Mouse (Mus musculus) inflammation-experienced regulatory T-cells, adult 6 months (primary cell): ENCODE data around the gene Dynll1. TPM values are rescaled to one million over a fixed set of nuclear protein-coding genes. Genes with fewer than 3 reads are reported as not detected.
A peak's percentile ranks its signal among the peaks of the same experiment; 100 is the strongest.

ENCODE experiments used
- ATAC-seq: one replicate; pipeline ENCODE4 v1.8.0; 2017
- polyA plus RNA-seq, 3 experiments: library from polyadenylated mRNA; unstranded; fragments of 100-300 nt; shearing (Covaris generic); gene quantifications; one replicate each; pipeline ENCODE4 v1.2.1; 2017

The Dynll1 gene
- 100 to 1,000 TPM; 360 to 571 (median 381) TPM for polyA plus RNA-seq

DNA sequence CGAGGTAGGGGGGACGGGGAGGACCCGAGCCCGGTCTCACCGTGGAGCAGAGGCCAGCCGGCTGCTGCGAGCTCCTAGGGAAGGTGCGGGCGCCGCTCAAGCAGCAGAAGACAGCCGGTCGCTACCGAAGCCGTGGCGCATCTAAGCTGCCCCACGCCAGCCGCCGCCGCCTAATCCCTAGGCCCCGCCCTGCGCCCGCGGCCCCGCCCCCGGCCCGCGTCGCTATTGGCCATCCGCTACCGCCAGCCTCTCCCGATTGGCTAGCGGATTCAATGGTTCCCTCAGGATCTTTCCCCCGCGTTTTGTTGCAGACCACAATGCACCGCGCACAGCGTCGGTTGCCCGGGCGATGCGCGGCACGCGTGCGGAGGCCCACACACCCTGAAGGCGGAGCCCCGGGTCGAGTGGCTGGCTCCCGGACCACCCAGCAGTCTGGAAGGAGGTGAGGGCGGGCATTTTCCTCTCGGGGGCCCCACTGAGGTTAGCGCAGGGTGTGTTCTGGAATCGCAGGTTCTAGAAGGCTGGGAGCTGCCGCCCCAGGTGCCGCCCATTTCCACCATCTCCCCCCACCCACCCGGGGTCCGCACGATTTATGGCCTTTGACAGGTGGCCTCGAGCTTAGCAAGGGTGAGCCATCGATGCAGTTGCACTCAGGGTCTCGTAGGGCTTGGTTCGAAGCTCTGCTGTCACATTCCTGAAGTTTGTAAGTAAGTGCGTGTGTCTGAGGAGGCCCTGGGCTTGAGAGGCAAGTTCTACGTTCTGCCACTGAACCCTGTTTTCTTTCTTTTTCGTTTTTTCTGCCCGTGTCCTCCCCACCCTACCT lies at the start of gene Dynll1:
Gene Dynll1, minus strand, starts transcription at position 208 of the 823 bp plus-strand sequence.
- ATAC-seq: peak; percentile 96

DNA sequence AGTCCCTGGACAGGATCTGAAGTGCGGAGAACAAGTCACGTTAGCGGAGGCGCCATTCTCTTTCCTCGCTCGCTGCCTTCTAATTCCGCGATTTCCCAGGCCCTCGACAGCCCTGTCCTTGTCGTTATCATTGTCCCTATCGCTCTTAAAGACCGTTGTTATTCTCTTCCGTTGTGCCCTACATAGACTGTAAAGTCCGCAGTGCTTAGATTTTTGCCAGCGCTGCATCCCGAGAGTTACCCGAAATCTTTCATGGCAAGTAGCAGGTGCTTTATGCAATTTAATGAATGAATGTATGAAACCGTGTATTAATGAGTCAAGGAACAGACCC lies 48.4 kb upstream of the Dynll1 start:
- ATAC-seq: peak; percentile 35

DNA sequence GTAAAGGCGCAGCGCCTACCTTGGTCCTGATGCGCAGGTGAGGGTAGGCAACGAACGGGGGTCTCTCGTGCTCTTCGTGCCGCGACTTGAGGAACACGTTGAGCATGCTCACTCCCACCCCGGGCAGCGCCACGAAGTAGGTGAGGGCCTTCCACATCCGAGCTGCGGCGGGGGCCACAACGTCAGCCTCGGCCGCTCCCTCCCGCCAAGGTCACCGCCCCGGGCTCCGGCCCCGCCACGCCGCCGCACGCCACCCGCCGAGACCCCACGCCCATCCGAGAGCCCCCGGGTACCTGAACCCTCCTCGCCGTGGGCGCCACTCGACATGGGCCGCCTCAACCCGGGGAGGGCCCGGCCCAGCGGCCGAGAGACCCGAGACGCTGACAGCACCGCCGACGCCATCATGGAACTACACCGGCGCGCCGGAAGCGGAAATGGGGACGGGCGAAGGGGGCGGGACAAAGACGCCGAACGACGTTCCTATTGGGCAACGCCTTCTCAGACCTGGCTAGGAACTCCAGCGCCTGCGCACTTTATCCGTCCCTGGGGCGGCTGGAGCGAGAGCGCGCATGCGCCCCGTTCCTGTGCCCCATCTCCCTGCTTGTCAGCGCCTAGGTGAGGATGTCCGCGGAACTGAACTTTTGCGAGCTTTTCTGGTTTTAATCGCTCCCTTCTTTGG lies 47.9 kb upstream of the Dynll1 start, which contains the start of gene Cox6a1:
Gene Cox6a1, minus strand, starts transcription at position 436 of the 679 bp plus-strand sequence.
- ATAC-seq: peak; percentile 93

DNA sequence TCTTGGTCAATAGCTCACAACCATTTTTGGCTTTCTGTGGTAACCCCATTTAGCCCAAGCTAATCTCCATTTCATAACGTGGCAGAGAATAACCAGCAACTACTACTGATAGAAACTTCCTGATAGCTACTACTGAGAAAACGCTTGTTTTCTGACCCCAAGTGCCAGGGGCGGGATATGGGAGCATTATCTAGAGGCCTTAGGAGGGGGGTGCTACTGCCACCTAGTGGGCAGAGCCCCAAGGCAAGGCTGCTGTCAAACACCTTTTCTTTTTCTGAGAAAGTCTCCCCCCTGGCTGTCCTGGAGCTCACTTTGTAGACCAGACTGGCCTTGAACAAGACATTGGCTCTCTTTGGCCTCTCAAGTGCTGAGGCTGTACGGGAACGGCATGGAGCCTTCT lies 46.8 kb upstream of the Dynll1 start:
- peak; percentile 51 for ATAC-seq

DNA sequence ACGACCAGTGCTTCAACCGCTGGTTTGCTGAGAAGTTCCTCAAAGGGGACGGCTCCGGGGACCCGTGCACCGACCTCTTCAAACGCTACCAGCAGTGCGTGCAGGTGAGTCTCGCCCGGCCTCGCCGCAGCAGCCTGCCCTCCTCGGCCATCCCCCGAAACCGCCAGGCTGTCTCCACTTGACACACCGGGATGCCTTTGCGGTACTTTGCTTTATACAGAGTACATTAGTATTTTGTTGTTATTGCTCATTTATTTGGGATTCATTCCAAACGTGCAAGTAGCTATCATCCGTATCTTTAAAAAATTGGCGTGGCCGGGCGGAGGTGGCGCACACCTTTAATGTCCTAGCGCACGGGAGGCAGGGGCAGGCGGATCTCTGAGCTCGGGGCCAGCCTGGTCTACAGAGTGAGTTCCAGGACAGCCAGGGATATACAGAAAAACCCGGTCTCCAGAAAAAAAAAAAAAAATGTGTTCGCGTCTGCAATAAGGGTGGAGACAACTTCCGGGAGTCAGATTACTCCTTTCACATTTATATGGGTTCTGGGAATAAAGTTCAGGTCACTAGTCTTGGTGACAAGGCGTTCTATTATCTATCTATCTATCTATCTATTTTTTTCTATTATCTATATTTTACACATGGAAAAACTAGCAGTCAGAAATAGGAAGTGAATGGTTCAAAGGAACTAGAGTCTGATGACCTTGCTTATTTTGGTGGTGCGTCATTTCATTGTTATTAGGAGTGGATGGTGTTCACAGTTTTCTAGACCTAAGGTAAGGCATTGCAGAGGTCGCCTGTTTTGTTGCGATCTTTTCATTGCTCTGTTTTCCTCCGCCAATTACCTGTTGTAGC lies 40.7 kb upstream of the Dynll1 start:
- peak; percentile 44 for ATAC-seq

DNA sequence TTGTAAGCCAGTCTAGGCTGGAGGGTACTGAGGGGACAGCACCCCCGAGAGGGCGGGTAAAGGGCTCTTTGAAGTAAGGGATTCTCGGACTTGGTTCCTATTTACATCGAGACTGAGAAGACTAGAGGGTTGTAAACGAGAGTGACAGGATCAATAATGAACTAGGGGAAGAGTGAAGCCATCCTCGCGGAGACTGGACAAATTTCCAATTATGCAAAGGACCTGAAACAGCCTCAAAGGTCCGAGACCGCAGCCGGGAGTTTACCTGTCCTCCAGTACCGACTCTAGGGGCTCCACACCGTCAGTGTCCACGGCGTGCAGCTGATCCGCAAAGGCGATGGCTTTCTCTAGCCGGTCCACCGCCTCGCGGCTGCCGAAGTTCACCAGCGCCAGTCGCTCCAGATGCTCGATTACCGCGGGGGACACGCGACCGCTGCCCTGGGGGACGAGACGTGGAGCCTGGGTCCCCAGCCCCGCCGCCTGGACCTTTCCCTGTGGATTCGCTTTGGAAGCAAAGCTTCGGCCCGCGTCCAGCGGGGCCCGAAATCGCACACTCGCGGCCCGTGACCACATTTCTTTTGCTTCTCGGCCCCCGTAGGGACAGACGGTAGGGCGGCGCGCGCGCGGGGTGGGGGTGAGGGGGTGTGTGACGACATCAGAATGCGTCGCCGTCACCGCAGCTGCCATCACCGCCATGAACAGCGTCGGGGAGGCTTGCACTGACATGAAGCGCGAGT lies 39.9 kb upstream of the Dynll1 start, which contains the start of the genes Gatc and Triap1:
Gene Gatc, minus strand, starts transcription at position 602 of the 737 bp plus-strand sequence.
Gene Triap1, plus strand, starts transcription at position 649 of the 737 bp plus-strand sequence.
- peak; percentile 87 for ATAC-seq

DNA sequence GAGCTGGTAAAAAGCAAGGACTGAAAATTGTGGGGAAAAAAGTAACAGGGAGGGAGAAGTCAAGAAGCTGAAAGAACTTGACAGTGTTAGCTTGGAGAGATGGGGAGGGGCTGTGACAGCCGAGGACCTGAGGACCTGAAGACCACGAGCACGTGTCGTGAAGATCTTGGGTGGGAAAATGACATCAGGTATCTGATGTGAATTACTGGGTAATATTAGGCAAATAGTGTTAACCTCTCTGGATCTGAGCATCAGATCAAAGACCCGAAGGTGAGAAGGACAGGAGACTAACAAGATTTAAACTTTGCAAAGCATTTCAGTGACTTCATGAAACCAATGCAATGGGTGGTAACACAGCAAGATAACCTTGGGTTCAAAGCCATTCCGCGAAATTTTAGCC lies 39.2 kb upstream of the Dynll1 start:
- no peak for ATAC-seq

DNA sequence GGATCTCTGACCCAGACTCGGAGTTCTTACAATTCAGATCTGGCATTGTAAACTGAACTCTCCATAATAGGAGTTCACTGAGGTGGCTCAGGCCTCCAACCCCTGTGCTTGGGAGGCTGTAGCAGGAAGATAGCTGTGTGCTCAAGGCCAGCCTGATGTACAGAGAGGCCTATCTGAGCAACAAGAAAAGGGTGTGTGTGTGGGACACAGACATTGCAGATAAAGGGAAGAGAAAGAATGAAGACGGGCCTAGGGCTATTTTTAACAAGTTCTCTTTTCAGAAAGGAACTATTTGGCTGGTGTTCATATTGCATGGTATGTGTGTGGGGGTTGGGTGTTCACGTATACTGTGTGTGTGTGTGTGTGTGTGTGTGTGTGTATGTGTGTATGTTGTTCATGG lies 32.8 kb upstream of the Dynll1 start:
- ATAC-seq: no peak

DNA sequence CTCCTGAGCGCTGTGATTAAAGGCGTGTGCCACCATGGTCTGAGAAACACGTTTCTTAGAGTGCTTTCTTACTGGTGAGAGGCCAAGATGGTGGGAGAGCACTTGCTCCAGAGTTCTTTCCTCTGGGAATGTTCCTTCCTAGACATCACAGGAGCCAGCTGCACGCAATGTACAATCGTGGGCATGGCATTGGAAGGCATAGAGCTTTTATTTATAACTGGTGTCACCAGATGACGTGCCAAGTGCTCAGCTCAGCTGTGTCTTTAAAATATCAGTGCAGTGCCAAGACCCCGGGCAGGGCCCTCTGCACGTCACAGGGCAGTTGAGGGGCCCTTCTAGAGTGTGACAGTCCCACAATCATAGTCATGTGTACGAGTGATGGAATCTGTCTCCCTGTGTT lies 30.2 kb upstream of the Dynll1 start:
- no peak for ATAC-seq

DNA sequence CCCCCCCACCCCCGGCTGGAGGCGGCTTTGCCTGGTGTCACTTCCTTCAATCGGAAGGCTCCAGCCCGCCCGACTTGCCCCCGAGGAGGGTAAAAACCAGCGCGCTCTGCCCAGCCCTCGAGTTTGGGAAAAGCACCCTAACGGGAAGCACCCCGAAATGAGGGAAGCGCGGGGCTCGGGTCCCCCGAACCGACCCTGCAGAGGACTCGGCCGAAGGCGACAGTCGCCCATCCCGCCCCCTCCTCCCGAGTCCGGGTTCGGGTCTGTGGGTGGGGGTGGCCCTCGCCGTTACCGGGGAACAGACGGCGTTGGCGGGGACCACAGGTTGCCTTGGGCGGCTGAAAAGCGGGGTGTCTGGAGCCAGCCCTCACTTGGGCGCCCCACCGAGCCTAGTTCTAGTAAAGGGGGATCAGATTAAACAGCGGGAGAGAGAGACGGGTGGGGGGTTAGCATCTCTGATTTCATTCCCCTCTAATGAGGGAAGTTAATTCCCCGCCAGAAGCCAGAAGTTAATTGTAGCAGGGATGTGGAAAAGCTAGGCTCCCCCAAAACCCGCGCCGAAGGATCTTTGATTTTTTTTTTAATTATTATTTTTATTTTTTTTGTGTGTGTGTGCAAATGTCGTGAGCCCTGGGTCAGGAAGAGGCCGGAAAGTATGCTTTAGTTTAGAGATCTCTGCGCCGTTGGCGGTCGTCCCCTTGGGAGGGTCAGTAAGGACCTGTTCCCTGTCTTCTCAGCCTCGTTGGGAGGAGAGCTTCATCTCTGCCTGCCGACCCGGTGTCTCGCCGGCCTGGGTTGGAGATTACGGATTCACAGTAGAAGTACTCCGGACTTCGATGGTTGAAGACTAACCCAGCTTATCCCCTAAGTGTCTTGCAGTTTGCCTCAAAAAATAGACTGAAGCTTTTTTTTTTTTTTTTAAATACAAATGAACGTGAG lies 27.1 kb upstream of the Dynll1 start:
- ATAC-seq: no peak

DNA sequence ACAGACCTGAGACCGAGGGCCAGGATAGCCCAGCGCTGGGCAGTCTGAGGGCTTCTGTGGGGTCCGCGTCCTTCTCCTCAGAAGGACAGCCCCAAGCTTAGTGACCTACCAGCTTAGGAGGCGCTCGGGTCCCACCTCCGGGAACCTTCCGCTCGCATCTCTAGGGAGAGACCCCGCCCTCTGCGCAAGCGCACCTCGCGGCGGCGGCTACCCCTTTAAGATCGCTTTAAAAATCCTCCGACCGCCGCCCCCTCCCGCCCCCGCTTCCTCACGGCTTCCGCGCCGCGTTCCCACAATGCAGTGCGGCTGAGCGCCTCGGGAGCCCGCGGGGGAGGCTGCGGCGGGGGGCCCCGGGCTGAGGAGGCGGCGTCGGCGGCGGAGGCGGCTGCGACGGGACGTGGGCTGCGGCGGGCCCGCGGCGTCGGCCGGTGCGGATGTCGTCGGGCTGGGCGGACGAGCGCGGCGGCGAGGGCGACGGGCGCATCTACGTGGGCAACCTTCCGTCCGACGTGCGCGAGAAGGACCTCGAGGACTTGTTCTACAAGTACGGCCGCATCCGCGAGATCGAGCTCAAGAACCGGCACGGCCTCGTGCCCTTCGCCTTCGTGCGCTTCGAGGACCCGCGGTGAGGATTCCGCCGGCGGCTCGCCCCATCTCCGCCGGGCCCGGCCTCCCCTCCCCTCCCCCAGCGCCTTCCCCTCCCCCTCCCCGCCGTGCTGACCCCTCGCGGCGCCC lies 26.2 kb upstream of the Dynll1 start, which contains the start of gene Srsf9:
Gene Srsf9, plus strand, starts transcription at position 303 of the 735 bp plus-strand sequence.
- ATAC-seq: peak; percentile 93

DNA sequence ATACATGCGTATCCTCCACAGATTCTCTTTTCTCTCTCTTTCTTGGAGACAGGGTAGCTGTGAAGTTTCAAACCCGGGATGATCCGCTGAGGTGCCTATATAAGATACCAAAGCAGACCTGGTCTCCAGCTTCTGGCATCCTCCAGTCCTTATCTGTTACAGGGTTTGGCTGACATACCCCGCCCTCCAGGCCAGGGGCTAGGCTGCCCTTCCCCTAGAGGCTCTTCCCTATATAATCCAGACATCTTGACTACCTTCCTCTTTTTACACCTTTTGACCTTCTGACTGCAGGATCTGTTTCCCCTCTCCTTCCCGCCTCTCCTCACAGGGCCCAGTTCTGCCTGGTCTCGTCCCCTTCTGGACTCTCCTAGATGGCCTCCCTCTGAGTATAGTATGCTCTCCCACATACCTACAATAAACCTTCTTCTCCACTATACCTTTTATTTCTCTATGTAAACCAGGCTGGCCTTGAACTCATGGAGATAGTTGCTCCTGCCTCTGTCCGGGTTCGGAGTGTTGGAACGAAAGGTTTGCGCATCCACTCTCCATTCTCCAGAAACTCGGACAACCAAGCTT lies 25.5 kb upstream of the Dynll1 start:
- ATAC-seq: peak; percentile 19

DNA sequence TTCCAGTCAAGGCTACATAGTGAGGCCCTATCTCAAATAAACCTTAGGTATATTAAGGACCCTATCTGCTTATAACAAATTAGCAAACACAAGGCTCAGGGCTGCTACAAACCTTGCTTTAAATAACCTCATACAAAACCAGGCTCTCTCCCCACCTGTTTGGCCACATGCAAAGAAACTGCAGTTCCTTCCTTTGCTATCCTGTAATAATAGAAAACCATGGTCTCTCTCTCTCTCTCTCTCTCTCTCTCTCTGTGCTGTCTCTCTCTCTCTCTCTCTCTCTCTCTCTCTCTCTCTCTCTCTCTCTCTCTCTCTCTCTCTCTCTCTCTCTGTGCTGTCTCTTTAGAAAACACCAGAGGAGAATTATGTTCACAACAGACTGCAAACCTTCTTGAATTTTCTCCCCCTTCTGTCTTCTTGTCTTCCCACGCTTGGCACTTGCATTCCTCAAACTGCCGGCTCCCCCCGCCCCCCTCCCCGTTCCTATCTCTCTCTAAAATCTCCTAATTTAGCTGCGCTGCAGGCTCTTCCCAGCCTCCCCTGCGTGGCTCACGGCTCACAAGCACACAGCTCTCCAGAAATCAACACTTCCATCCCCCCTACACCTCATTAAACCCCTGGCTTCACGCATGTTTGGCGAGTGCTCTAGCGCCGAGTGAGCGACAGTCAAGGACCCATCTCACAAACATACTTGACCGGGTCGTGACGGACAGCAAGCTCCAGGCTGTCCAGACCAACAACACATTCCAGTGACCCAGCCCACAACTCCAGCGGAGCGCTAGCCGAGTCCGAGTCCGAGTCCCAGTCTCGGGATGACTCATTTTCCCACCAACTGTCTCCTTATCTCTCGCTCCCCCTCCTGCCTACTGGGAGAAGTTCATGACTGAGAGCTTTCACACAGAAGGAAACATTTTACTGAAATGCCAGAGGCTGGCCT lies 18.5 kb upstream of the Dynll1 start:
- ATAC-seq: peak; percentile 41

DNA sequence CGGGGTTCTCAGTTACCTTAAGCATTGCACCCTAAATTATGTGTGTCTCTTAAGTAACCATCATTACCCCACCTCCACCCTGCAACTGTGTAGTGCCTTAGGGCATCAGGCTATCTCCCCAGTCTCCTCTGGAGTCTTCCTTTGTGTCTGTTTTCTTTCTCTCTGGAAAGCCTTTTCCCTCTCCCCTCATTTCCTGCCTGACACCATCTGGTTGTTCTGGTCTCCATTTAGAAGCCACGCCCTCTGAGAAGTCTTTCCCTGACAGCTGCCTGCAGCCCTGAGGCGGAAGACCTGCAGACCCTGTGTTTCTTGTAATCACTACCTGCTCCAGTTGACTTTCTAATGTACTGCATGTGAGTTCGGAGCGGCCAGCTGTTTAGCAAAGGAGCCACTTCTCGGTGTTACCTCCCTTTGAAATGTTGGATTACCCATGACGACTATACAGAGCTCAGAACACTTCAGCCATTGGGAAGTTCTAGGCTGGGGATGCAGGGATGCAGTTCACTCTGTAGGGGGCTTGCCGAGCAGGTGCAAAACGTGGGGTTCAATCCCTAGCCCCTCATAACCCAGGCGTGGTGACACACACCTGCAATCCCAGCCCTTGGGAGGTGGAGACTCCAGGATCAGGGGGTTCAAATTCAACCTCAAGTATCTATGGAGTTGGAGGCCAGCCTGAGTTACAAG lies 17.0 kb upstream of the Dynll1 start:
- no peak for ATAC-seq

DNA sequence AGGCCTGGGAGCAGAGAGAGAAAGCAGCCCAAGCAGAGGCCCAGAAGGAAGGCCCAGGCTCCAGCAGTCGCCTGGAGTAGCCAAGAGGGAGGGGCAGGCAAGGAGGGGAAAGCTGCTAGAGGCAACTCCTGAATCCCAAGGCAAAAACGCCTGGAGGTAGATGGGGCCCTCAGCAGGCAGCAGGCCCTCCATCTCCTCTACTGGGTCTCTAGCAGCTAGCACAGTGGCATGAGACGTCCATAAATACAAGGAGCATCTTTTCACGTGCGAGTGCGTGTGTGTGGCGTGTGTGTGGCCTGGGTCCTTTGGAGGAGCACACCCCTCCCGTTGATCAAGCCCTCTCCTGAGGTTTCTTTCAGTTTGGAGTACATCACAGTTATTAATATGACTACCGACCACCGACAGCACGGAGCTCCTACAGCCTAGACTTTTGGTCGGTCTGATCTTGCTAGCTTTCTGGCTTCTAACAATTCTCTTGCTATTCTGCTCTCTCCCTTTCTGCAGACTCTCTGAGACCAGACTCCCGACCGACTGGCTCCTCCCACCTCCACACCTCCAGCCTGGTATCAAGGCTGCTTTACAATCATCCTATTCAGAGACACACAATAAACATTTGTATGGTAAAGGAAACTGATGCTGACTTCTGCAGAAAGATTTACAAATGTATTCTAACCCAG lies 16.3 kb upstream of the Dynll1 start:
- no peak for ATAC-seq

DNA sequence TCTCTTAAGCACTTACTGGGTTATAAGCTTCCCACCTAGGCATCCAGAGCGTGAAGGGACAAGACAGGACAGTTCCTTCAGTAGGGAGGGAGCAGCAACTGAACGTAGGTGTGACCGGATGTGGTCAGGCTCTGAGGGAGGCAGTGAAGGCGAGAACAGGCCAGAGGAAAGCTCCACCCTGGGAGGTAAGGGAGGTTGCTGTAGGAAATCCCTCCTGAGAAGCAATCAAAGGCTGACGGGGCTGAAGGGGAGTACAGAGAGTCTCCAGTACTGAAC lies 12.8 kb upstream of the Dynll1 start:
- ATAC-seq: no peak

DNA sequence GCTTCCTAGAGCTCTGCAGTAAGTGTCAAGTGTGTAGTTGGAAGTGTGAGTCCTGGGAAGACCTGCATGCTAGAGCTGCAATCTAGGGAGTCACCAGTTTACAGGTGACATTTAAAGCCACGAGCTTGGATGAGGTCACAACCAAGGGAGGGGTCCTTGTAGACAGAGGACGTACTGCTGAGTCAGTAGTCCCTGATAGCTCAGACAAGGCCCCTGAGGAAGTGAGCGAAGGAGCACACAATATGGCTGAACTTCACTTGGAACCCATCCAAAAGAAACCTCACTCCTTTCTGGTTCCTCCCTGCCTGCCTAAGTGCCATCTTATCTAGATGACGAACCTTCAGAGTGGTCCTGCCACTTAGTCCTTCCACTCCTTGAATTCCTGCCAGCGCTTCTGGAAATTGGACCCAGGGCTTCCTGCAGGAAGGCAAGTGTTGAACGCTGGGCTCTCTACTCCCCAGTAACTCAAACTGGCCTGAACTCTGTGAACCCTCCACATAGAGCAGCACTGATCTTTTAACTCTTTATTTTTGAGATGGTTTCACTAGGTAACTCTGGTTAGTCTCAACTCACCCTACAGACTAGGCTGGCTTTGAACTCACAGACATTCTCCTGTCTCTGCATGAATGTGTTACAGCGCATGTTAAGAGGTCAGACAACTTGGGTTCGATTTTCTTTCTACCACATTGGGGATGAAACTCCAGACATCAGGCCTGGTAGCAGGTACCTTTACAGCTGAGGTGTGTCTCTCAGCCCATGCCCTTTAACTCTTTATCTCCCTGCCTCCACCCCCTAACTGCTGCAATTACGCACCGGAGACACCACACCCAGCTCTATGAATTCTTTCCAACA lies 12.2 kb upstream of the Dynll1 start:
- no peak for ATAC-seq
